Mouse (Mus musculus) brain, embryonic 18.5 days (tissue): Measurements from ENCODE around the gene Olfr1076.
"Not testable (repeated sequence)": the region's sequence is repeated elsewhere in the genome, so short reads cannot be mapped to it uniquely, and the experiment has no call there.

Experiments
- DNase-seq: peaks from one replicate; pipeline ENCODE4 v3.0.0-alpha.2; 2012; ENCODE audit warnings: low read depth, low spot score

The Olfr1076 gene

GRCm38 (mm10) chr2:86508161-86508560 is at the start of gene Olfr1076:
TSS of gene Olfr1076 (plus strand) at chr2:86508461.
- no peak for DNase-seq

GRCm38 (mm10) chr2:86460434-86460833 is 47.8 kb upstream of the Olfr1076 start:
- DNase-seq = no peak

- DNase-seq = no peak
These were observed 43.7 kb upstream of the Olfr1076 start for GRCm38 (mm10) chr2:86464442-86465109.

GRCm38 (mm10) chr2:86487286-86487685 is 21.0 kb upstream of the Olfr1076 start, which contains the start of gene Olfr228:
TSS of gene Olfr228 (minus strand) at chr2:86487386.
- no peak for DNase-seq

- no peak for DNase-seq
These were observed 22.7 kb downstream of the Olfr1076 start for GRCm38 (mm10) chr2:86530991-86531390.

GRCm38 (mm10) chr2:86542380-86542779 is 34.1 kb downstream of the Olfr1076 start, which contains the start of gene Olfr1079:
TSS of gene Olfr1079 (minus strand) at chr2:86542480.
- DNase-seq = no peak

GRCm38 (mm10) chr2:86558135-86558534 is 49.9 kb downstream of the Olfr1076 start, which contains the start of gene Olfr1080:
TSS of gene Olfr1080 (minus strand) at chr2:86558235.
- not testable (repeated sequence) for DNase-seq
